Mouse (Mus musculus) MEL (cell line): ENCODE measurements at regions not wholly inside any gene's neighbourhood (a gene's known extent, or its start where the extent isn't known, plus 50 kb on each side); places are given as distances from the start of the nearest gene placed in this dataset.

Source experiments
- DNase-seq: peaks from one replicate; pipeline ENCODE4 v3.0.0; 2011; ENCODE audit warnings: low read depth, low spot score
- H3K27ac ChIP-seq: 2 replicates; pipeline ENCODE4 v1.5.1; 2012; ENCODE audit warnings: low read depth, mild to moderate bottlenecking, control low read depth, low read length, moderate library complexity; ENCODE audit not compliant: control insufficient read depth
- H3K27me3 ChIP-seq, 2 experiments: fragments of 150-350 bp in 1 of 2; sonication (generic) in 1 of 2; 2 replicates each; pipeline ENCODE4 v1.6.1; 2012; ENCODE audit warnings: low read length in 2 of 2, mild to moderate bottlenecking in 2 of 2, improper control_type of control experiment in 1 of 2, moderate library complexity in 1 of 2; ENCODE audit not compliant: insufficient read depth in 2 of 2, control insufficient read depth in 1 of 2
- H3K36me3 ChIP-seq, 2 experiments: 2 replicates each; pipeline ENCODE4 v1.6.1; 2012 to 2014; ENCODE audit warnings: low read length in 2 of 2, improper control_type of control experiment in 1 of 2, inconsistent platforms in 1 of 2, mild to moderate bottlenecking in 1 of 2; ENCODE audit not compliant: insufficient read depth in 2 of 2, control insufficient read depth in 1 of 2
- H3K4me1 ChIP-seq, 2 experiments: fragments of 150-350 bp in 1 of 2; sonication (generic) in 1 of 2; 2 replicates each; pipeline ENCODE4 v1.6.1; 2012; ENCODE audit warnings: low read length in 2 of 2, improper control_type of control experiment in 1 of 2, mild to moderate bottlenecking in 1 of 2; ENCODE audit not compliant: insufficient read depth in 2 of 2, control insufficient read depth in 1 of 2
- H3K4me3 ChIP-seq, 2 experiments: fragments of 150-350 bp in 1 of 2; sonication (generic) in 1 of 2; 2 replicates each; pipeline ENCODE4 v1.5.1; 2012; ENCODE audit warnings: low read depth in 2 of 2, low read length in 2 of 2, mild to moderate bottlenecking in 2 of 2, moderate library complexity in 2 of 2, control low read depth in 1 of 2, improper control_type of control experiment in 1 of 2; ENCODE audit not compliant: control insufficient read depth in 1 of 2, insufficient read depth in 1 of 2
- H3K79me2 ChIP-seq: 2 replicates; pipeline ENCODE4 v1.6.1; 2012; ENCODE audit warnings: mild to moderate bottlenecking, low read length, moderate library complexity; ENCODE audit not compliant: control insufficient read depth, poor library complexity, insufficient read depth
- H3K9ac ChIP-seq: 2 replicates; pipeline ENCODE4 v1.6.1; 2012; ENCODE audit warnings: low read depth, mild to moderate bottlenecking, control low read depth, low read length, moderate library complexity; ENCODE audit not compliant: control insufficient read depth, poor library complexity, severe bottlenecking
- H3K9me3 ChIP-seq: fragments of 150-350 bp; sonication (generic); replicated peaks from 2 replicates; pipeline ENCODE4 v1.6.1; 2012; ENCODE audit warnings: mild to moderate bottlenecking, low read length, improper control_type of control experiment, moderate library complexity; ENCODE audit not compliant: insufficient read depth
- BHLHE40 ChIP-seq: IDR thresholded peaks from 2 replicates; pipeline ENCODE4 v1.6.1; 2012; ENCODE audit warnings: low read depth, mild to moderate bottlenecking, inconsistent platforms, low read length, improper control_type of control experiment, borderline replicate concordance
- CHD1 ChIP-seq: IDR thresholded peaks from 2 replicates; pipeline ENCODE4 v1.6.1; 2012; ENCODE audit warnings: low read depth, mild to moderate bottlenecking, inconsistent platforms, low read length, improper control_type of control experiment
- CHD2 ChIP-seq: IDR thresholded peaks from 2 replicates; pipeline ENCODE4 v1.6.1; 2011; ENCODE audit warnings: low read length, improper control_type of control experiment
- CTCF ChIP-seq, 3 experiments: IDR thresholded peaks in 2 of 3; conservative IDR thresholded peaks in 1 of 3; 2 replicates each; pipeline ENCODE4 v1.5.1; 2011 to 2012; ENCODE audit warnings: low read length in 3 of 3, low read depth in 2 of 3, mild to moderate bottlenecking in 2 of 3, improper control_type of control experiment in 1 of 3, inconsistent platforms in 1 of 3, mixed read lengths in 1 of 3, moderate library complexity in 1 of 3; ENCODE audit not compliant: control insufficient read depth in 1 of 3, insufficient read depth in 1 of 3, poor library complexity in 1 of 3, severe bottlenecking in 1 of 3
- E2F4 ChIP-seq: IDR thresholded peaks from 2 replicates; pipeline ENCODE4 v1.6.1; 2011; ENCODE audit warnings: low read depth, low read length, improper control_type of control experiment, borderline replicate concordance
- ELF1 ChIP-seq: IDR thresholded peaks from 2 replicates; pipeline ENCODE4 v1.6.1; 2014; ENCODE audit warnings: low read depth, mild to moderate bottlenecking, inconsistent platforms, low read length, improper control_type of control experiment, moderate library complexity
- EP300 ChIP-seq, 2 experiments: IDR thresholded peaks; 2 replicates each; pipeline ENCODE4 v1.6.1; 2011; ENCODE audit warnings: improper control_type of control experiment in 2 of 2, low read length in 2 of 2, low read depth in 1 of 2, mild to moderate bottlenecking in 1 of 2
- ETS1 ChIP-seq: IDR thresholded peaks from 2 replicates; pipeline ENCODE4 v1.6.1; 2012; ENCODE audit warnings: low read depth, mild to moderate bottlenecking, inconsistent platforms, low read length, improper control_type of control experiment, moderate library complexity
- GABPA ChIP-seq: IDR thresholded peaks from 2 replicates; pipeline ENCODE4 v1.6.1; 2012; ENCODE audit warnings: low read depth, mild to moderate bottlenecking, inconsistent platforms, low read length, improper control_type of control experiment, moderate library complexity
- GATA1 ChIP-seq: IDR thresholded peaks from 2 replicates; pipeline ENCODE4 v1.6.1; 2011; ENCODE audit warnings: low read depth, low read length, improper control_type of control experiment
- HCFC1 ChIP-seq: IDR thresholded peaks from 2 replicates; pipeline ENCODE4 v1.6.1; 2012; ENCODE audit warnings: low read depth, mild to moderate bottlenecking, inconsistent platforms, low read length, improper control_type of control experiment, moderate library complexity
- KAT2A ChIP-seq: conservative IDR thresholded peaks from 2 replicates; pipeline ENCODE4 v1.6.1; 2012; ENCODE audit warnings: low read depth, low read length, improper control_type of control experiment, inconsistent platforms
- MAFK ChIP-seq: IDR thresholded peaks from 2 replicates; pipeline ENCODE4 v1.6.1; 2011; ENCODE audit warnings: low read depth, mild to moderate bottlenecking, low read length, improper control_type of control experiment, borderline replicate concordance
- MAX ChIP-seq: IDR thresholded peaks from 2 replicates; pipeline ENCODE4 v1.6.1; 2011; ENCODE audit warnings: low read length, improper control_type of control experiment
- MAZ ChIP-seq: IDR thresholded peaks from 2 replicates; pipeline ENCODE4 v1.6.1; 2012; ENCODE audit warnings: low read depth, mild to moderate bottlenecking, inconsistent platforms, low read length, improper control_type of control experiment
- MEF2A ChIP-seq: IDR thresholded peaks from 2 replicates; pipeline ENCODE4 v1.6.1; 2014; ENCODE audit warnings: low read depth, mild to moderate bottlenecking, inconsistent platforms, low read length, improper control_type of control experiment; ENCODE audit not compliant: poor library complexity, insufficient replicate concordance, severe bottlenecking; ENCODE audit errors: extremely low read depth
- MXI1 ChIP-seq: IDR thresholded peaks from 2 replicates; pipeline ENCODE4 v1.6.1; 2011; ENCODE audit warnings: mild to moderate bottlenecking, low read depth, low read length, improper control_type of control experiment
- MYB ChIP-seq: IDR thresholded peaks from 2 replicates; pipeline ENCODE4 v1.6.1; 2011; ENCODE audit warnings: mild to moderate bottlenecking, low read depth, low read length, improper control_type of control experiment
- MYC ChIP-seq: IDR thresholded peaks from 2 replicates; pipeline ENCODE4 v1.6.1; 2011; ENCODE audit warnings: low read depth, mild to moderate bottlenecking, low read length, improper control_type of control experiment, moderate library complexity
- NRF1 ChIP-seq: IDR thresholded peaks from 2 replicates; pipeline ENCODE4 v1.6.1; 2014; ENCODE audit warnings: low read depth, mild to moderate bottlenecking, inconsistent platforms, low read length, improper control_type of control experiment, moderate library complexity; ENCODE audit not compliant: poor library complexity, insufficient read depth, severe bottlenecking
- POLR2A ChIP-seq, 2 experiments: IDR thresholded peaks; 2 replicates each; pipeline ENCODE4 v1.6.1; 2011 to 2012; ENCODE audit warnings: low read length in 2 of 2, mild to moderate bottlenecking in 2 of 2, control low read depth in 1 of 2, improper control_type of control experiment in 1 of 2, low read depth in 1 of 2, moderate library complexity in 1 of 2; ENCODE audit not compliant: control insufficient read depth in 1 of 2, insufficient read depth in 1 of 2, poor library complexity in 1 of 2
- POLR2AphosphoS2 ChIP-seq: IDR thresholded peaks from 2 replicates; pipeline ENCODE4 v1.6.1; 2011; ENCODE audit warnings: low read length, improper control_type of control experiment
- POLR2AphosphoS5 ChIP-seq: IDR thresholded peaks from 2 replicates; pipeline ENCODE4 v1.6.1; 2012; ENCODE audit warnings: low read depth, borderline replicate concordance, mild to moderate bottlenecking, inconsistent platforms, low read length, moderate library complexity, mixed read lengths
- RAD21 ChIP-seq: IDR thresholded peaks from 2 replicates; pipeline ENCODE4 v1.6.1; 2011; ENCODE audit warnings: mild to moderate bottlenecking, low read depth, low read length, improper control_type of control experiment
- RCOR1 ChIP-seq: IDR thresholded peaks from 2 replicates; pipeline ENCODE4 v1.6.1; 2012; ENCODE audit warnings: low read depth, mild to moderate bottlenecking, inconsistent platforms, low read length, improper control_type of control experiment
- SIN3A ChIP-seq: IDR thresholded peaks from 2 replicates; pipeline ENCODE4 v1.6.1; 2012; ENCODE audit warnings: low read length, improper control_type of control experiment, inconsistent platforms
- SMC3 ChIP-seq: IDR thresholded peaks from 2 replicates; pipeline ENCODE4 v1.6.1; 2011; ENCODE audit warnings: low read depth, low read length, improper control_type of control experiment
- TAL1 ChIP-seq: IDR thresholded peaks from 2 replicates; pipeline ENCODE4 v1.6.1; 2012; ENCODE audit warnings: mild to moderate bottlenecking, inconsistent platforms, low read length, moderate library complexity, mixed read lengths
- TBP ChIP-seq: IDR thresholded peaks from 2 replicates; pipeline ENCODE4 v1.8.0; 2011; ENCODE audit warnings: low read depth, low read length, improper control_type of control experiment
- TCF12 ChIP-seq: IDR thresholded peaks from 2 replicates; pipeline ENCODE4 v1.6.1; 2014; ENCODE audit warnings: low read depth, mild to moderate bottlenecking, inconsistent platforms, low read length, improper control_type of control experiment, moderate library complexity
- UBTF ChIP-seq: IDR thresholded peaks from 2 replicates; pipeline ENCODE4 v1.6.1; 2012; ENCODE audit warnings: low read depth, mild to moderate bottlenecking, inconsistent platforms, low read length, improper control_type of control experiment, moderate library complexity, borderline replicate concordance; ENCODE audit not compliant: insufficient read depth
- USF1 ChIP-seq: IDR thresholded peaks from 2 replicates; pipeline ENCODE4 v1.6.1; 2014; ENCODE audit warnings: low read depth, mild to moderate bottlenecking, inconsistent platforms, low read length, improper control_type of control experiment, moderate library complexity
- USF2 ChIP-seq, 2 experiments: IDR thresholded peaks; 2 replicates each; pipeline ENCODE4 v1.6.1; 2011 to 2012; ENCODE audit warnings: improper control_type of control experiment in 2 of 2, low read length in 2 of 2, borderline replicate concordance in 1 of 2, inconsistent platforms in 1 of 2, low read depth in 1 of 2, mild to moderate bottlenecking in 1 of 2; ENCODE audit not compliant: insufficient read depth in 1 of 2
- ZC3H11A ChIP-seq: IDR thresholded peaks from 2 replicates; pipeline ENCODE4 v1.6.1; 2012; ENCODE audit warnings: low read depth, mild to moderate bottlenecking, inconsistent platforms, low read length, improper control_type of control experiment
- ZKSCAN1 ChIP-seq: IDR thresholded peaks from 2 replicates; pipeline ENCODE4 v1.6.1; 2012; ENCODE audit warnings: low read depth, mild to moderate bottlenecking, inconsistent platforms, low read length, improper control_type of control experiment, moderate library complexity
- ZMIZ1 ChIP-seq: IDR thresholded peaks from 2 replicates; pipeline ENCODE4 v1.6.1; 2012; ENCODE audit warnings: low read depth, mild to moderate bottlenecking, inconsistent platforms, low read length, improper control_type of control experiment, moderate library complexity
- ZNF384 ChIP-seq: IDR thresholded peaks from 2 replicates; pipeline ENCODE4 v1.6.1; 2012; ENCODE audit warnings: low read depth, mild to moderate bottlenecking, inconsistent platforms, low read length, improper control_type of control experiment

GRCm38 (mm10) chr5:100237674-100238278, 78.2 kb upstream of the Tmem150c start:
- Histone ChIP-seq H3K79me2 (no peaks in the 10 kb centered on the region), H3K4me3 (peak overlapping the region; percentile 59 to 87), H3K27me3 (no peaks in the 10 kb centered on the region), H3K27ac (peak overlapping the region; percentile 77), H3K9me3 (no peaks in the 10 kb centered on the region), H3K4me1 (peaks cover 8 to 18% of the 10 kb centered on the region in 2 experiments), H3K9ac (peak overlapping the region; percentile 58), H3K36me3 (peaks cover 0 to 16% of the 10 kb centered on the region in 2 experiments; a peak in 2 of 4 replicates)
- DNase-seq = peak; percentile 66
- no peak for TF ChIP-seq MAX
- no peak for TF ChIP-seq GATA1
- no peak for TF ChIP-seq CHD2
- peak; percentile 46; the same call in 1 of the 2 replicates for TF ChIP-seq SIN3A
- TF ChIP-seq ZKSCAN1 = no peak
- TF ChIP-seq CTCF (IDR thresholded peaks at IDR 0.05 in 2 of 3, conservative IDR thresholded peaks at IDR 0.05 in 1 of 3; ENCODE audit: control insufficient read depth in 1 of 3, insufficient read depth in 1 of 3, low read depth in 2 of 3, low read length in 3 of 3, poor library complexity in 1 of 3, severe bottlenecking in 1 of 3) = no peak
- TF ChIP-seq USF2 (IDR thresholded peaks at IDR 0.05; ENCODE audit: borderline replicate concordance in 1 of 2, insufficient read depth in 1 of 2, low read depth in 1 of 2, low read length in 2 of 2) = no peak
- peak; percentile 80 for TF ChIP-seq NRF1
- TF ChIP-seq MEF2A = no peak
- TF ChIP-seq ETS1 = peak; percentile 21; the same call in 1 of the 2 replicates
- no peak for TF ChIP-seq POLR2AphosphoS2
- no peak for TF ChIP-seq TAL1
- TF ChIP-seq TBP = no peak; the same call in 1 of the 2 replicates
- TF ChIP-seq KAT2A = no peak
- no peak for TF ChIP-seq ZNF384
- TF ChIP-seq ZMIZ1 = no peak
- TF ChIP-seq MXI1 = peak; percentile 39; the same call in 1 of the 2 replicates
- no peak for TF ChIP-seq ELF1
- TF ChIP-seq ZC3H11A = no peak
- TF ChIP-seq TCF12 = no peak
- no peak for TF ChIP-seq POLR2AphosphoS5
- no peak for TF ChIP-seq EP300 (IDR thresholded peaks at IDR 0.05; ENCODE audit: low read depth in 1 of 2, low read length in 2 of 2)
- TF ChIP-seq GABPA = no peak
- TF ChIP-seq E2F4 = no peak
- TF ChIP-seq CHD1 = no peak
- TF ChIP-seq MYB = no peak
- peak; percentile 66; the same call in 1 of the 2 replicates for TF ChIP-seq BHLHE40
- no peak for TF ChIP-seq SMC3
- no peak for TF ChIP-seq UBTF
- no peak for TF ChIP-seq RAD21
- TF ChIP-seq USF1 = no peak
- TF ChIP-seq MAZ = no peak
- no peak for TF ChIP-seq MAFK
- TF ChIP-seq HCFC1 = 0 out of 2 replicates have a peak, but pooled peaks have one; percentile 20
- TF ChIP-seq POLR2A (IDR thresholded peaks at IDR 0.05; ENCODE audit: control insufficient read depth in 1 of 2, insufficient read depth in 1 of 2, low read depth in 1 of 2, low read length in 2 of 2, poor library complexity in 1 of 2) = no peak
- no peak for TF ChIP-seq MYC
- no peak for TF ChIP-seq RCOR1
